Mouse (Mus musculus) erythroblast, adult 5-6 weeks (primary cell): Measurements from ENCODE around the gene Mex3d. TPM values are rescaled to one million over a fixed set of nuclear protein-coding genes. Genes with fewer than 3 reads are reported as not detected.

Experiments used
- ATAC-seq: replicated peaks from 2 replicates; pipeline ENCODE4 v1.8.0; 2016; ENCODE audit warnings: moderate number of reproducible peaks, mild to moderate bottlenecking, moderate TSS enrichment, inconsistent platforms; ENCODE audit not compliant: poor library complexity, low FRiP score, severe bottlenecking
- total RNA-seq, 2 experiments: library from RNA; stranded (forward) in 1 of 2; stranded (reverse) in 1 of 2; fragments of 150-400 nt in 1 of 2; fragments of 200-764, 138-1000 nt in 1 of 2; gene quantifications; 2 replicates each; pipeline versions ENCODE4 v1.2.3 to v1.2.4; 2015 to 2017; ENCODE audit warnings: low replicate concordance in 2 of 2

The Mex3d gene
- total RNA-seq, 2 experiments from 2014 or later = 0.51 TPM; not detected in 1

GRCm38 (mm10) chr10:80389185-80389708, 1.8 kb upstream of the Mex3d start:
- ATAC-seq = no peak

- no peak for ATAC-seq
Measured at GRCm38 (mm10) chr10:80388731-80389130, 1.3 kb upstream of the Mex3d start.

- ATAC-seq = no peak
Measured at GRCm38 (mm10) chr10:80386735-80387471, 556 bp downstream of the Mex3d start.

GRCm38 (mm10) chr10:80385811-80386734, 1.4 kb downstream of the Mex3d start:
- no peak for ATAC-seq

- no peak for ATAC-seq
Measured at GRCm38 (mm10) chr10:80385310-80385709, 2.1 kb downstream of the Mex3d start.

GRCm38 (mm10) chr10:80384709-80385108, 2.8 kb downstream of the Mex3d start:
- ATAC-seq = peak; percentile 34

GRCm38 (mm10) chr10:80384115-80384639, 3.3 kb downstream of the Mex3d start:
- ATAC-seq = 0 out of 2 replicates have a peak, but pooled peaks have one; percentile 6

- no peak for ATAC-seq
Measured at GRCm38 (mm10) chr10:80383431-80383830, 4.0 kb downstream of the Mex3d start.

- ATAC-seq = no peak
Measured at GRCm38 (mm10) chr10:80382641-80383365, 4.7 kb downstream of the Mex3d start.

GRCm38 (mm10) chr10:80377716-80378115, 9.7 kb downstream of the Mex3d start:
- ATAC-seq = no peak

GRCm38 (mm10) chr10:80376160-80376559, 11.3 kb downstream of the Mex3d start:
- ATAC-seq = peak; percentile 83

GRCm38 (mm10) chr10:80374063-80374462, 13.4 kb downstream of the Mex3d start:
- peak; percentile 63 for ATAC-seq

- no peak for ATAC-seq
Measured at GRCm38 (mm10) chr10:80372706-80373105, 14.8 kb downstream of the Mex3d start.

- no peak for ATAC-seq
Measured at GRCm38 (mm10) chr10:80371983-80372382, 15.5 kb downstream of the Mex3d start.

GRCm38 (mm10) chr10:80371411-80371966, 16.0 kb downstream of the Mex3d start:
- no peak for ATAC-seq

GRCm38 (mm10) chr10:80369995-80370747, 17.3 kb downstream of the Mex3d start:
- no peak for ATAC-seq

- no peak for ATAC-seq
Measured at GRCm38 (mm10) chr10:80368392-80368791, 19.1 kb downstream of the Mex3d start.

- no peak for ATAC-seq
Measured at GRCm38 (mm10) chr10:80367954-80368353, 19.5 kb downstream of the Mex3d start.

GRCm38 (mm10) chr10:80365736-80366135, 21.7 kb downstream of the Mex3d start:
- ATAC-seq = no peak
